Comparison of ENCODE assay signal across 11 mouse cellular contexts in genomic region chr10:9872143-9872542, GRCm38 (mm10). TPM values are rescaled to one million over a fixed set of nuclear protein-coding genes. Genes with fewer than 3 reads are reported as not detected.
DNase-seq lines count a peak whose midpoint lies in the region; ATAC-seq and TF ChIP-seq lines count a peak whose summit lies in the region.
"Had no signal": no experiment of that assay in that cellular context is flagged by ENCODE, and none has a peak within 500 bp of the region (broad histone marks: within the 10 kb centered on the region; RNA-seq: fewer than 3 reads in every experiment).

No protein-coding gene starts in this region.

- no peaks in the 10 kb centered on the region for H3K9me3 ChIP-seq in hindbrain, embryonic 16.5 days (ENCODE audit: control insufficient read depth, low read length)
- H3K9me3 ChIP-seq in hindbrain, embryonic 10.5 days = no peaks in the 10 kb centered on the region
- no peaks in the 10 kb centered on the region for H3K9me3 ChIP-seq in E14TG2a.4 (ENCODE audit: low read length)
- H3K9me3 ChIP-seq: neural tube, embryonic 12.5 days had no signal

- H3K4me3 ChIP-seq in hindbrain, embryonic 16.5 days (ENCODE audit: low read length) = no peak overlapping the region
- H3K4me3 ChIP-seq in hindbrain, embryonic 10.5 days = no peak overlapping the region
- no peak overlapping the region for H3K4me3 ChIP-seq in E14TG2a.4 (replicated peaks; ENCODE audit: low read length)
- H3K4me3 ChIP-seq: neural tube, embryonic 12.5 days had no signal

- 0 out of 2 replicates have a peak, but pooled peaks have one; percentile 7 for TF ChIP-seq CTCF in E14TG2a.4 (conservative IDR thresholded peaks at IDR 0.05; ENCODE audit: low read length)

- H3K4me2 ChIP-seq in hindbrain, embryonic 16.5 days (ENCODE audit: low read length) = no peak overlapping the region
- H3K4me2 ChIP-seq: neural tube, embryonic 12.5 days had no signal

- 80% methylated on average over 1 of the region's 2 CpGs for WGBS in hindbrain, embryonic 16.5 days
- WGBS in hindbrain, embryonic 10.5 days = 63% methylated on average over 2 of the region's 2 CpGs

- no peak overlapping the region for H3K9ac ChIP-seq in hindbrain, embryonic 16.5 days (ENCODE audit: low read depth, low read length)
- H3K9ac ChIP-seq: neural tube, embryonic 12.5 days had no signal

- no peak overlapping the region for H3K27ac ChIP-seq in hindbrain, embryonic 16.5 days (ENCODE audit: low read depth, low read length)
- H3K27ac ChIP-seq in hindbrain, embryonic 10.5 days = no peak overlapping the region
- H3K27ac ChIP-seq: neural tube, embryonic 12.5 days had no signal

- no peaks in the 10 kb centered on the region for H3K36me3 ChIP-seq in hindbrain, embryonic 16.5 days (ENCODE audit: control insufficient read depth, insufficient read depth, low read length)
- no peaks in the 10 kb centered on the region for H3K36me3 ChIP-seq in hindbrain, embryonic 10.5 days
- H3K36me3 ChIP-seq in E14TG2a.4 (ENCODE audit: insufficient read depth, low read length) = no peaks in the 10 kb centered on the region
- H3K36me3 ChIP-seq: neural tube, embryonic 12.5 days had no signal

- H3K27me3 ChIP-seq in hindbrain, embryonic 16.5 days (replicated peaks; ENCODE audit: control insufficient read depth, insufficient read depth, low read length) = no peaks in the 10 kb centered on the region
- H3K27me3 ChIP-seq in hindbrain, embryonic 10.5 days (ENCODE audit: insufficient read depth, poor library complexity, severe bottlenecking) = no peaks in the 10 kb centered on the region
- H3K27me3 ChIP-seq in E14TG2a.4 (ENCODE audit: insufficient read depth, low read length) = no peaks in the 10 kb centered on the region
- H3K27me3 ChIP-seq: neural tube, embryonic 12.5 days had no signal

- H3K4me1 ChIP-seq in hindbrain, embryonic 16.5 days (ENCODE audit: control insufficient read depth, insufficient read depth, low read depth, low read length) = no peaks in the 10 kb centered on the region
- H3K4me1 ChIP-seq in hindbrain, embryonic 10.5 days (replicated peaks) = no peaks in the 10 kb centered on the region
- H3K4me1 ChIP-seq in E14TG2a.4 (replicated peaks; ENCODE audit: low read depth, low read length) = no peaks in the 10 kb centered on the region

- ATAC-seq in hindbrain, embryonic 16.5 days = peak; percentile 66; the same call in 1 of the 2 replicates
- ATAC-seq in common myeloid progenitor, adult 5-6 weeks (replicated peaks; ENCODE audit: low read depth, poor library complexity, severe bottlenecking) = peak; percentile 7; the same call in 1 of the 2 replicates

- no peak for DNase-seq in hindbrain, embryonic 10.5 days (ENCODE audit: low spot score)
- peak; percentile 15 for DNase-seq in 3T3-L1 (ENCODE audit: low read depth, low spot score)
- no peak for DNase-seq in spleen, postnatal 14 days (ENCODE audit: low spot score in 2 of 2)
- no peak for DNase-seq in layer of hippocampus, adult 9-11 months
- DNase-seq: heart, postnatal 14 days; lung, adult 18-20 months; thymus, postnatal 4 days had no signal

RNA-seq across cellular contexts. Expression of gene Stxbp5, which starts 28.7 kb away (rescaled TPM):
- 7.3 and 7.9 TPM in 2 replicates for polyA plus RNA-seq in hindbrain, embryonic 16.5 days (2015; fragmentation: Nextera tagmentation; extraction: Ambion mirVana)
- polyA plus RNA-seq in hindbrain, embryonic 10.5 days (2016; fragmentation: Nextera tagmentation; extraction: Ambion mirVana) = 4.1 and 4.9 TPM in 2 replicates
- 50.1 and 51.8 TPM in 2 replicates for total RNA-seq in common myeloid progenitor, adult 5-6 weeks (2017)
